Mouse (Mus musculus) cerebellum, adult (tissue): Measurements from ENCODE around the gene Bag5.
A peak's percentile ranks its signal among the peaks of the same experiment; 100 is the strongest.

Experiments used
- ATAC-seq: cut with Nextera tagmentation; 2 replicates; pipeline ENCODE4 v1.9.2; 2017; ENCODE audit warnings: mild to moderate bottlenecking, moderate library complexity, mixed read lengths; ENCODE audit not compliant: insufficient number of reproducible peaks, low FRiP score, low TSS enrichment

The Bag5 gene

DNA sequence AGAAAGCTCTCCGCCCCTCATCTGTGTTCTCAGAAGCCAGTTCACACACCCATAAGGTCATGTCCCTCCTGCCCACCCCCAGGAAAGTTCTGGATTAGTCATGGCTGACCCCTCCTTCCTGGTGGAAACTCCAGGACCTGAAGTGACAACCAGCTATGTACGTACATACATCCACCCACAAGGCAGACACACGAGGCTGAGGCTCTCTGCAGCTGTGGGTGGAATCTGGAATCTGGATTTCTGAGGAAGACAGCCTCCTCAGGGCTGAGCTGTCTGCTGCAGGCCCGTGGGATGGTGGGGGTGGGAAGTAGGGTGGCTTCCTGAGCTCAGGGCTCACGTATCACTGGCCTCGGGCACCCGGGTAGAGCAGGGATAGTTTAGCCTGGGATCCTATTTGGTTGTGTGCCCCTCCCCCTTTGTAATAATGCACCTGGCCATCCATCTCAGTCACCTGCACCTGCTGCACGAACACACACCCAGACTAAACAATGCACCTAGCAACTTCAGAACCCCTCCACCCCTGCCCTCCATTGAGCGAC, 12.1 kb downstream of the Bag5 start:
- no peak for ATAC-seq

DNA sequence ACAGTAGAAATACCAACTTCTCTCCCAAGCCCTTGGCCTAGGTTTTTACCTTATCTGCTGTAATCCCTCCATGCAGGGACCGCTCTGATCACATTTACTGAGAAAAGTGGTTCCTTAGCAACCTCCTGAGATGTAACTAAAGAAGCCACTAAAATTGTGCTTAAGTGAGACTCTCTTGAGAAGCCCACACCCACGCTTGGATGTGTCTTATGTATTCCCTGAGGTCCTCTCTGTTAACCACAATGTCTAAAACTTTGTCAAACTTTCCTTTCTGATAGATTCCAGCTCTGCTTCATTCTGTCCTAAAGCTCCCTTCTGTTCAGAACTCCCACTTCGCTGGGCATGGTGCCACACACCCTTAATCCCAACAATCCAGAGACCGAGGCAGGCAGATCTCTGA, 13.5 kb downstream of the Bag5 start:
- ATAC-seq: no peak

DNA sequence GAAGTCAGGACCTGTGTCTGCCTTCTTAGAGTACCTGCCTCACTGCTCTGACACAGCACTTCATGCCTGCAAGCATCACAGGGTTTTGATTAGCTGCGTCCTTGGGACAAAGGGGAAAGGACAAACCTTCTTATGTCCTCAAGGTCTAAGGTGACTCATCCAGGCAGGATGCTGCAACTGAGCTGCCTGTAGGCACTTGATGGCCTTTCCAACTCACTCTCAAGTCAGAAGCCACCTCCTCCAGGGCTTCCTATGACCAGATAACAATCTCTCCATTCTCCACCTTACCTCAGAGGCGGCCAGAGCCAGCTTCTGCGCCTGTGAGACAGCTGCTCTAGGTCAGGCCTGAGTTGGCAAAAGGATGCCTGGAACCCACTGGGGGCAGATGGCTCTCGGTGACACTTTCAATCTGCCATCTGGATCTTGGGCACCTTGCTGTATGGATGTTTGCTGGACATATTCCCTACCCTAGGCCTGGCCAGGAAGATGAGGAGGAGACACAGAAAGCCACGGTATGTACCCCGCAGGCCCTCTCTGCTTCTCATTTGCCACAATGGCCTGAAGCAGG, 14.6 kb downstream of the Bag5 start:
- ATAC-seq: no peak; the same call in 1 of the 2 replicates

DNA sequence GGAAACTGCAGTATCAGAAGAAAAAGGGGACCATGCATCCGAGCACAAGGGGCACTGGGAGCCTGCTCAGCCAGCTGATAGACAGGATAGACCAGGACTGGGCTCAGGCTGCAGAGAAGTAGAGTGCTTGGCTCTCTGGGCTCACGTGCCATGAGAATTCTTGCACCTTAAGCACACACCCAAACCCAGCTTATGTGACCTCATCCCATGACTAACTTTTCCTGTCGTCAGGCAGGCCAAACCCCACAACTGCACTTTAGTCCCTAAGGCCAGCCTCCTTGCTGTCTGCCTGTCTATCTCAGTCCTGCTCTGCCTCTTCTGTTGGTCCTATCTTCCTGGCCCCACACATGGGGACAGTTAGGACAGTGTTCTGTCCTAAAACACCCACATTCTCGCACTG, 15.3 kb downstream of the Bag5 start:
- no peak for ATAC-seq

DNA sequence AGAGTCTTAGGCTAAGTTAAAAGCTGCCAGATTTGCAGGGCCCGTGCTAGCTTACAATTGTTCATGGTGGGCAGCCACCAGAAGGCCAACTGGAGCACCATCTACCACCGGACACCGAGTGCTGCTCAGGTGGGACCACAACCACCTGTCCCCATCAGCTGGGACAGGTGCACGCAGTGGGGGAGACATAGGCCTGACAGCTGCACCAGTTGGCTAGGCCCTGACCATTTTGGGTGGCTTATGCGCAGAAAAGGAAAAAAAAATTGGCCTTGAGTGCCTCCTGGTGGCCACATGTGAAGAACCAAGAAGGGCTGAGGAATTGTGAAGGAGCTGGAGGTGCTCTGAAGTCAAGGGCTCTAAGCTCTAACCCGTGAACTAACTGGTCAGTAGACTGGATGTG, 16.8 kb downstream of the Bag5 start:
- peak; percentile 56; the same call in 1 of the 2 replicates for ATAC-seq

GRCm38 (mm10) chr12:111694880-111695804, 17.9 kb downstream of the Bag5 start:
- no peak for ATAC-seq

DNA sequence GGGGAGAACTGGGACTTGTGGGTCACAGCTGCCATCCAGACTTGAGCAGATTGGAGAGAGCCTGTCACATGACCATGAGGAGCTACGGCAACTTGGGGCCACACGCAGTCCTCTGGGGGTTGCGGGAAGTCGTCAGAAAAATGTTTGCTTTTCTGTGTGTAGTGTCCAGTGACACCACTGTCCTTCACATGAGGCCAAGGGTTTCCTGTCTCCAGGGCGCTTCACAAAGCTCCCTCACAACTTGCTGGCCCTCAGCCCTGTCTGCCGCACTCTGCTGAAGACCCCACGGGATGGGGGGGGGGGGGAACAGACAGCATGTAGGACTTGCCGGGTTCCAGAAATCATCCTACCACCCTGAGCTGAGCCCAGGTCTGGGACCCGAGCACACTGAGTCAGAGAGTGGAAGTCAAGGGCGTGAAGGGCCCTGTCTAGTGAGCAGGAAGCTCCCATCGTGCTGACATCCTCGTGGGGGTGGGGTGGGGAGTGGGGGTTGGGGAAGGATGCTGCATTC, 18.7 kb downstream of the Bag5 start:
- no peak for ATAC-seq

DNA sequence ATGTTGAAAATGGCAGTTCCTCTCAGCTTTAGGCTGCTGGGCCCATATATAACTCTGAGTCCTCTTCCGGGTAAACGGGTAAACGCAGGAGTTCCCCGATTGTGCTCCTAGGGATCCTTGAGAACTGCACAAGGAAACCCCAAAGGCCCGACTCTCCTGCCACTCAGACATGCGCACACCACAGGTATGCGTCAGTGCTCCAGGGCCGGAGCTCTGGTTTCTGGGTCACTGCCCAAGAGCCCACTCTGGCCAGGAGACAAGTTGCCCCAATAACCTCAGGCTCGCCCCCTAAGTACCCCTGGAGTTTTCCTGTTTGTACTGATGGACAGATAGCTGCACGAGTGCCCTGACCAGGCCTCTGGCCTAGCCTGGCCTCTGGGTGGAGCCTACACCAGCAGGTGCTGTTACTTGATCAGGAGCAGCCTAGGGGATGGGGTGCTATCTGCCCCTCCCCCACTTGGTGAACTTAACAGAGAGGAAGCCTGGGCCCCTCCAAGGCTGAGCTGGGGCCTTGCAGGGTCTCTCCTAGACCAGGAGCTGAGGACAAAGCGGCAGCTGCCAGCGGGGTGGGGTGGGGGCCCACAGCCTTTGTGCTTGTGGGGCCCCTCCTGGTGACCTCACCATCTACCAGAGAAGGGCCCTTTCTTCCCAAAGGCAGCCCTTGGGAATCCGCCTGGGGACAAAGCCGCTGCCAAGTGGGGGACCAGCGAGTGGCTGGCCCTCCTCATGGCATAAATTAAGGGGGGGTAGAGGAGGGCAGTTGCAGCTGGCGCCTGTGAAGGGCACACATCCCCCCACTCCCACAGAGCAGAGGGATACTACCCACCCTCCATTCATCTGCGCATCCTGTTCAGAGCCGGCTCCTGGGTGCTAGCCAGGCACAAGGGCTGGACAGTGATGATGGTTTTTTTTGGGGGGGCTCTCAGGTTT, 19.5 kb downstream of the Bag5 start:
- ATAC-seq: no peak

GRCm38 (mm10) chr12:111692899-111693298, 20.2 kb downstream of the Bag5 start:
- ATAC-seq: no peak

- no peak for ATAC-seq
These were observed 21.6 kb downstream of the Bag5 start for GRCm38 (mm10) chr12:111691346-111691872.

- ATAC-seq: no peak
These were observed 23.6 kb downstream of the Bag5 start for GRCm38 (mm10) chr12:111689426-111689825.

- no peak for ATAC-seq
These were observed 25.0 kb downstream of the Bag5 start for GRCm38 (mm10) chr12:111688069-111688428.

GRCm38 (mm10) chr12:111687350-111688068, 25.5 kb downstream of the Bag5 start:
- ATAC-seq: peak; percentile 71

- no peak for ATAC-seq
These were observed 26.7 kb downstream of the Bag5 start for GRCm38 (mm10) chr12:111686390-111686789.

DNA sequence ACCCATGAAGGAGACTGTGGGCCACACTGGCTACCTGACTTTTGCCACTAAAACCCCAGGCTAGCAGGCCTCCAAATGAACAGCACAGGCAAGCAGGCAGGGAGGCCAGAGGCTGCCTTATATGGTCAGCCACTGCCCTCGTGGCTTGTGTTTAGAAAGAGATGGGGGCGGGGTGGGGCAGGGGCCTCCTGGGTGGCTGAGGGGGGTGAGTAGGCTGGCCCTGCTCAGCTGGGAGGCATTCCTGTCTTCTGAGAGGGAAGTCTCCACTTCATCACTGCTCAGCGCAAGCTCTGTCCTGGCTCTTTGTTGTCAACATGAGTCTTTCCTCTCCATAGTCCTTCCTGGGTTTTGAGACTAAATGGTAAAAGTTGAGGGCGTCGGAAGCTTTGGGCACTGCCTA, 30.3 kb downstream of the Bag5 start:
- ATAC-seq: no peak

DNA sequence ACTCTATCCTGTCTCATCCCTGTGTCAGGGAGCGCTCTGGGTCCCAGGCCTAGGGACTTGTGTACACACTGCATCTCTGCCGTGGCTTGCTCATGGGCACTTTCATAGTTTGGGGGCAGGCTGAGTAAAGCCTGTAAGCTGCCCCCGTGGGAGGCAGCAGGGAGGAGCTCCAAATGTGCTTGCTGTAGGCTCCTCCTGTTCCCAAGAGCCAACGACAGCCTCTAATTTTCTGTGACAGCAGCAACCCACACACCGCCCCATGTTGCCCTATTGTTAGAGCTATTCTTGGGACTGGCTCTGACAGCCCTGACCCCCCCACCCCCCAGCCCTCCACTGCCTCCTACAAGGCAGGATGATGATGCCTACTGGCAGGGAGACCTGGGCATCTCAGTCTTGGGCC, 31.1 kb downstream of the Bag5 start:
- ATAC-seq: no peak

GRCm38 (mm10) chr12:111681305-111681704, 31.8 kb downstream of the Bag5 start:
- no peak for ATAC-seq

- no peak for ATAC-seq
These were observed 32.4 kb downstream of the Bag5 start for GRCm38 (mm10) chr12:111680661-111681060.

GRCm38 (mm10) chr12:111678997-111679396, 34.1 kb downstream of the Bag5 start:
- ATAC-seq: no peak

DNA sequence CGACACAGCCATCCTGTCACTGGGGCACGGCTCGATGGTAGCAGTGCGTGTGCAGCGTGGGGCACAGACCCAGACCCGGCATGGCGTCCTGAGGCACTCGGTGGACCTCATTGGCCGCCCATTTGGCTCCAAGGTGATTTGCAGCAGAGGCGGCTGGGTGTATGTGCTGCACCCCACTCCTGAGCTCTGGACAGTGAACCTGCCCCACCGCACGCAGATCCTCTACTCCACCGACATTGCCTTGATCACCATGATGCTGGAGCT, 34.5 kb downstream of the Bag5 start:
- ATAC-seq: no peak
